Mouse (Mus musculus) T-helper 1 cell (primary cell): ENCODE data around the gene Spert.

Experiments
- in situ Hi-C: fragments of 300-600 bp; cut with MboI, MseI; formaldehyde crosslinking; loops from one replicate; pipeline ENCODE4 v1.15.1; 2025; ENCODE audit warnings: high pct_unique_total_duplicates

Gene Spert

GRCm38 (mm10) chr14:75592978-75593377, at the start of gene Spert:
Gene Spert, minus strand, starts transcription at chr14:75593116.
- in situ Hi-C loops, result no loop called here

GRCm38 (mm10) chr14:75642080-75642479, 49.2 kb upstream of the Spert start, which contains the start of gene Erich6b:
Gene Erich6b, plus strand, starts transcription at chr14:75642259.
- in situ Hi-C loops, result no loop called here

GRCm38 (mm10) chr14:75641369-75641768, 48.5 kb upstream of the Spert start:
- in situ Hi-C loops, result no loop called here

DNA sequence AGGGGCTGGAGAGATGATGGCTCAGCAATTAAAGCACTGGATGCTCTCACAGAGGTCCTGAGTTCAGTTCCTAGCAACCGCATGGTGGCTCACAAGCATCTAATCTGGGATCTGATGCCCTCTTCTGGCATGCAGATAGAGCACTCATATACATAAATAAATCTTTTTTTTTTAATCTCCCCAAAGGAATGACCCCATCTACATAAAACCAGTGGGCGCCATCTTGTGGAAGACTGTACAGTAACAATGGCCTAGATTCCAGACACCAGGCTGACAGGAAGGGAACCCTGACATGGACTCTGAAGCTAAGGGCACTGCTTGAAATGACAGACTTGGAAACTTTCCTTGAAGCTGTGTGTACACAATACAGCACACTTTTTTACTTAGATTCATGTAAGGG, 47.9 kb upstream of the Spert start:
- in situ Hi-C loops, result no loop called here

DNA sequence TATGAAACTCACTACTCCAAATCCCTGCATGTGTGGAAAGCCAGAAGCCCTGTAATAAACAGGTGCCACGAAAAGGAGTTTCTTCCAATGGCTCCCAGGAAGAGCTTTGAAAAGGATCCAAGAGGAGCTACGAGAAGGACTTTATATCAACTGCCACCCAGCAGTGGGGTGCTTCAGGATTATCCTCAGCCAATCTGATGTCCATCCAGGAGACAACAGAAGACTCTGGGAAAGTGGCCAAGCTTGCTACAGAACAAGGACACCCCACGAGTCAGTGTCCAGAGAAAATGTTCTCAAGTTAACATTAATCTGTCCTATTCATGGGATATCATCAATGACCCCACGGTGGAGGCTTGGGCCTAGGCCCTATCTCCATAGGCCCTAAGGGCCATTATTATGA, 44.7 kb upstream of the Spert start:
- in situ Hi-C loops, result no loop called here

DNA sequence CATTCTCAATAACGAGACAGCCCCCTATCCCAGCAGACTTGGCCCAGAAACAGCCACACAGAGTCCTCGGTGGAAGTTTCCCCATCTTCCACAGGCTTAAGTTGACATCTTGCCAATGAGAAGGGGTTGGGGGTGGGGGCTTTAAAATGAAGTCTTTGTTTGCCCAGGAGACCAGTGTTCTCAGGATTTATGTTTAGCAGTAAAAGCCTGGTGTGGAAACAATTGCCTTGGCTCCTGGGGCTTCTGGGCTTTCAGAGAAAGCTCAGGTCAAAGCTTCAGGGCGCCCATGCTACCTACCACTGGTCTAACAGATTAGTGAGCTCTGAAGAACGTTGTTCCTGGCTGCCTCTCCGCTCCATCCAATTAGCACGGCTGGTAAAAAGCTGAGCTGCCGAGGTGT, 43.2 kb upstream of the Spert start:
- in situ Hi-C loops, result no loop called here

DNA sequence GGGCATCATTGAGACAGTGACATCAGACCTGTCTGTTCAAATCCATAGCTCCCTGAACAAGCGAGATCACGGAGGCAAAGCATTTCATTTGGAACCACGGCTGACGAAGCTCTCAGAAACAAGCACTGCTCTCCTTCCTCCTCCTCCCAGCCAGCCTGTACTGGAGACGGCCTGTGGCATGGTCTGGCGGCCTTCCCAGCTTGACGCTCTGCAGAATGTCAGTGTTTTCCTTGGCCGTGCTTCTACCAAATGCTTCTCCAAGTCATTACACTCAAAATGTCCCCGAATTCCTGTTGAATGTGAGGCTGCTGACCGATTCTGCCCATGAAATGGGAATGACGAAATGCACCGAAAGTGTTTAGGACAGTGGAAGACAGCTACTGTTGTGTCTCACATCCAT, 42.4 kb upstream of the Spert start:
- in situ Hi-C loops, result no loop called here

- in situ Hi-C loops, result loop anchor here (5.0 kb wide), 1 partner anchor 67 kb away; no protein-coding TSS in a partner anchor
Measured at GRCm38 (mm10) chr14:75628870-75629269, 36.0 kb upstream of the Spert start.

- in situ Hi-C loops, result no loop called here
Measured at GRCm38 (mm10) chr14:75622984-75623383, 30.1 kb upstream of the Spert start.

- in situ Hi-C loops, result loop anchor here (10.0 kb wide), 1 partner anchor 758 kb away; no protein-coding TSS in a partner anchor
Measured at GRCm38 (mm10) chr14:75616375-75616774, 23.5 kb upstream of the Spert start.

- in situ Hi-C loops, result no loop called here
Measured at GRCm38 (mm10) chr14:75609176-75609575, 16.3 kb upstream of the Spert start.

- in situ Hi-C loops, result no loop called here
Measured at GRCm38 (mm10) chr14:75583870-75584269, 9.0 kb downstream of the Spert start.

GRCm38 (mm10) chr14:75579010-75579409, 13.9 kb downstream of the Spert start:
- in situ Hi-C loops, result no loop called here

DNA sequence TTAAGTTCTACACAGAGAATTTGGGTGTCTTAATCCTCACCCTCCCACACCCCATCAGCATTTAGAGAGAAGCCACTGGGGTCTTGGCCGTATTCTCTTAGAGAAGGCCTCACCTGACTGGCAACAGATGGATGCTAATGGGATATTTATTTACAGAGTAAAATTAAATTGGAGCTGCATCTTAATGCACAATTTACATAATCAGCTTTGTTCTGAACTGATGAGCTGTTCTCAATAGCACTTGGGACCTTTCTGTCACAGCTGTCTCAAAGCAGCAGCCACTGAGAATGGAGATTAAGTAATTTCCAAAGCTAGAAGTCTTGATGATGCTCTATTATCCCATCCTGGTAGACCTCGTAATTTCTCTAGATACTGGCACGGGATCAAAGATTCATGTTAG, 26.6 kb downstream of the Spert start:
- in situ Hi-C loops, result no loop called here

- in situ Hi-C loops, result no loop called here
Measured at GRCm38 (mm10) chr14:75565534-75566140, 27.3 kb downstream of the Spert start.

GRCm38 (mm10) chr14:75561577-75562331, 31.2 kb downstream of the Spert start:
- in situ Hi-C loops, result loop anchor here (5.0 kb wide), 1 partner anchor 66 kb away; no protein-coding TSS in a partner anchor

DNA sequence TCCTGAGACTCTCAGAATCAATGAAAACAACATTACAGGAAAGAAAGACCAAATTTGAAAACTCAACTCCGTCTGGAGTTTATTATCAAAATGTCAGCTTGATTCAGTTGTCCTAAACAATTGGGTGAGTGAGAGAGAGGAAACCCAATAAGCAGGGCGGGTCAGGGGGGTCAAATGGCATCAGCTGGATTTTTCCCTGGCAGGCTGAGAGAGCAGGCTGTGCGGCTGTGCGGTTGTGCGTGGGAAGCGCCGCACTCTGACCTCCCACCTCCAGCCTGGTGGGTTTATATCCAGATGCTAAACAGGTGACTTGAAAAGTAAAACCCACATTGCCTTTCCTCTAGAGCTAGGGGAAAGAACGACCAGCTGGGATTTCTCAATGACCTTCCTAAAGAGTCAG, 51.2 kb downstream of the Spert start:
- in situ Hi-C loops, result no loop called here

DNA sequence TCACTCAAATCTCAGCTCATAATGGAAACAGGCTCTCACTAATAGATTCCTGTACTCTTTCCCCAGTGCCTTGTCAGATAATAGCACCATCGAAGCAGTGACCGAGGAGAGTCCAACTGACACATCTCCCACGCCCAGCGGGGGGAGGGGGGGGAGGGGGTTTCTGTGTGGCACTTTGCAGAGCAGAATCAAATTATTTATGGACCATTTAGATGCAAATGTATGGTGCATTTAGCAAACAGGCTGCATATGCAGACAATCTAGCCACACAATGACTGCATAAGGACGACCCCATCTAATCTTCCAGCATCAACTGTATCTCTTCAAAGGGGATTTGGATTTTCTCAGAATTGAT, 51.9 kb downstream of the Spert start:
- in situ Hi-C loops, result no loop called here

GRCm38 (mm10) chr14:75540216-75540995, 52.5 kb downstream of the Spert start:
- in situ Hi-C loops, result no loop called here

DNA sequence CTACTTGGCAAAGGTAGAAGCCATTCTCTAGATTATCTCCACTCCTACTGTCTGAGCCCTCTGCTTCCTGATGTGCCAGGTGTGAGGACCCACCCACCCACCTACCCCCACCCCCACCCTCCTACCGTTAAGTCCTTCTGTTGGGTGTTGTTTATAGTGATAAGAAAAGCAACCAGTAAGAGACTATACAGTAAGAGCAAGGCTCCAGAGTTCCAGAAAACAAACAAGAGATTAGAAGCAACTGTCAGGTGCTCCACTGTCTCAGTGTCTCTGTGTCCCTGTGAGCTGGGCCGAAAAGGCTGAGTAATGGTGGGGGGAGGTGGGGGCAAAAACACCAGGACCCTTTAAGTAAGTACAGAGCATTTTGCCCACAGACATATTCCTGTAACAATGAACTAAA, 53.7 kb downstream of the Spert start:
- in situ Hi-C loops, result no loop called here
